Mouse (Mus musculus): ENCODE data around the gene Epor. TPM values are rescaled to one million over a fixed set of nuclear protein-coding genes. Genes with fewer than 3 reads are reported as not detected.

Gene Epor
- total and polyA plus RNA-seq, 3 experiments = 0.20 to 2.0 TPM; not detected in 1

GRCm38 (mm10) chr9:21948790-21949189 lies 14.5 kb downstream of the Epor start:
- no peak overlapping the region for H3K9ac ChIP-seq (ENCODE audit: insufficient read depth, low read depth)
- no peak overlapping the region for H3K4me2 ChIP-seq (ENCODE audit: insufficient read depth, low read depth, poor library complexity, severe bottlenecking)
- no peaks in the 10 kb centered on the region for H3K36me3 ChIP-seq (replicated peaks in 1 of 2; ENCODE audit: control insufficient read depth in 1 of 2, insufficient read depth in 1 of 2, low read length in 1 of 2)
- no peak for DNase-seq (ENCODE audit: extremely low read depth)
- H3K27ac ChIP-seq (ENCODE audit: insufficient read depth, low read depth) = no peak overlapping the region
- H3K4me1 ChIP-seq (ENCODE audit: control insufficient read depth in 1 of 2, insufficient read depth in 2 of 2) = peaks cover 0 to 7% of the 10 kb centered on the region in 2 experiments; a peak in 2 of 4 replicates
- peaks cover 7% of the 10 kb centered on the region for H3K9me3 ChIP-seq (replicated peaks; ENCODE audit: low read length)
- peaks cover 35% of the 10 kb centered on the region for H3K27me3 ChIP-seq (replicated peaks)
- TF ChIP-seq CHD1 (IDR thresholded peaks at IDR 0.05; ENCODE audit: low read depth, low read length) (no peak), CTCF (conservative IDR thresholded peaks at IDR 0.05 in 1 of 2, IDR thresholded peaks at IDR 0.05 in 1 of 2; ENCODE audit: low read depth in 2 of 2, low read length in 2 of 2) (no peak), TBP (conservative IDR thresholded peaks at IDR 0.05; ENCODE audit: low read depth, low read length) (no peak), ETS1 (conservative IDR thresholded peaks at IDR 0.05; ENCODE audit: low read depth, low read length) (no peak), UBTF (IDR thresholded peaks at IDR 0.05; ENCODE audit: low read depth, low read length) (no peak), PAX5 (IDR thresholded peaks at IDR 0.05; ENCODE audit: low read length) (no peak), TCF12 (IDR thresholded peaks at IDR 0.05; ENCODE audit: low read depth, low read length) (no peak), BHLHE40 (IDR thresholded peaks at IDR 0.05; ENCODE audit: low read depth, low read length) (no peak), GABPA (IDR thresholded peaks at IDR 0.05; ENCODE audit: insufficient replicate concordance, low read depth, low read length) (no peak), E2F4 (IDR thresholded peaks at IDR 0.05; ENCODE audit: insufficient replicate concordance, low read depth, low read length) (no peak)
- dilution Hi-C loops (cut with MboI; ENCODE audit: extremely low pct_ligation_motif_present, extremely low pct_unique_long_range_greater_than_20kb, low sequenced_read_pairs) (no loop called here), in situ Hi-C loops (cut with MboI; ENCODE audit: low pct_ligation_motif_present, low pct_unique_long_range_greater_than_20kb, low sequenced_read_pairs) (no loop called here)
- no peaks in the 10 kb centered on the region for H3K79me2 ChIP-seq (replicated peaks; ENCODE audit: control insufficient read depth, extremely low read depth, insufficient read depth, poor library complexity, severe bottlenecking)
- H3K4me3 ChIP-seq (replicated peaks in 1 of 3; ENCODE audit: low read depth in 2 of 3, low read length in 2 of 3, poor library complexity in 1 of 3) = no peak overlapping the region

- in situ Hi-C loops (cut with MboI; ENCODE audit: low pct_ligation_motif_present, low pct_unique_long_range_greater_than_20kb, low sequenced_read_pairs) = no loop called here
- no peak overlapping the region for H3K4me3 ChIP-seq (replicated peaks in 1 of 3; ENCODE audit: low read depth in 2 of 3, low read length in 2 of 3, poor library complexity in 1 of 3)
- H3K79me2 ChIP-seq (replicated peaks; ENCODE audit: control insufficient read depth, extremely low read depth, insufficient read depth, poor library complexity, severe bottlenecking) = no peaks in the 10 kb centered on the region
These were observed 15.2 kb downstream of the Epor start for GRCm38 (mm10) chr9:21948146-21948545.

GRCm38 (mm10) chr9:21947540-21948130 lies 15.7 kb downstream of the Epor start:
- dilution Hi-C loops (cut with MboI; ENCODE audit: extremely low pct_ligation_motif_present, extremely low pct_unique_long_range_greater_than_20kb, low sequenced_read_pairs) (no loop called here), in situ Hi-C loops (cut with MboI; ENCODE audit: low pct_ligation_motif_present, low pct_unique_long_range_greater_than_20kb, low sequenced_read_pairs) (no loop called here)
- Histone ChIP-seq H3K36me3 (replicated peaks in 1 of 2; ENCODE audit: control insufficient read depth in 1 of 2, insufficient read depth in 1 of 2, low read length in 1 of 2) (no peaks in the 10 kb centered on the region), H3K9me3 (replicated peaks; ENCODE audit: low read length) (peaks cover 10% of the 10 kb centered on the region), H3K79me2 (replicated peaks; ENCODE audit: control insufficient read depth, extremely low read depth, insufficient read depth, poor library complexity, severe bottlenecking) (no peaks in the 10 kb centered on the region), H3K4me3 (replicated peaks in 1 of 3; ENCODE audit: low read depth in 2 of 3, low read length in 2 of 3, poor library complexity in 1 of 3) (no peak overlapping the region), H3K4me2 (ENCODE audit: insufficient read depth, low read depth, poor library complexity, severe bottlenecking) (no peak overlapping the region), H3K27me3 (replicated peaks) (peaks cover 37% of the 10 kb centered on the region), H3K27ac (ENCODE audit: insufficient read depth, low read depth) (no peak overlapping the region), H3K4me1 (ENCODE audit: control insufficient read depth in 1 of 2, insufficient read depth in 2 of 2) (peaks cover 0 to 5% of the 10 kb centered on the region in 2 experiments; a peak in 1 of 4 replicates), H3K9ac (ENCODE audit: insufficient read depth, low read depth) (no peak overlapping the region)
- TF ChIP-seq ZNF384 (IDR thresholded peaks at IDR 0.05; ENCODE audit: low read depth, low read length) = no peak
- no peak for TF ChIP-seq CHD2 (IDR thresholded peaks at IDR 0.05; ENCODE audit: low read length)
- no peak for TF ChIP-seq JUND (conservative IDR thresholded peaks at IDR 0.05; ENCODE audit: low read depth, low read length)
- no peak for TF ChIP-seq TBP (conservative IDR thresholded peaks at IDR 0.05; ENCODE audit: low read depth, low read length)
- no peak for TF ChIP-seq ZC3H11A (IDR thresholded peaks at IDR 0.05; ENCODE audit: low read depth, low read length)
- TF ChIP-seq UBTF (IDR thresholded peaks at IDR 0.05; ENCODE audit: low read depth, low read length) = no peak
- TF ChIP-seq NRF1 (IDR thresholded peaks at IDR 0.05; ENCODE audit: low read depth, low read length) = no peak
- no peak for TF ChIP-seq MAZ (IDR thresholded peaks at IDR 0.05; ENCODE audit: low read depth, low read length)
- no peak for TF ChIP-seq ZKSCAN1 (IDR thresholded peaks at IDR 0.05; ENCODE audit: borderline replicate concordance, low read depth, low read length)
- no peak for TF ChIP-seq NELFE (IDR thresholded peaks at IDR 0.05; ENCODE audit: low read depth, low read length)
- TF ChIP-seq SIN3A (IDR thresholded peaks at IDR 0.05; ENCODE audit: low read length) = no peak
- TF ChIP-seq POLR2A (IDR thresholded peaks at IDR 0.05; ENCODE audit: low read depth, low read length) = no peak
- no peak for TF ChIP-seq EP300 (IDR thresholded peaks at IDR 0.05; ENCODE audit: low read length)
- TF ChIP-seq PAX5 (IDR thresholded peaks at IDR 0.05; ENCODE audit: low read length) = no peak
- DNase-seq (ENCODE audit: extremely low read depth) = no peak

More at GRCm38 (mm10) chr9:21948146-21948545, 15.2 kb downstream of the Epor start:
- no peak overlapping the region for H3K4me2 ChIP-seq (ENCODE audit: insufficient read depth, low read depth, poor library complexity, severe bottlenecking)
- H3K27me3 ChIP-seq (replicated peaks) = peaks cover 37% of the 10 kb centered on the region
- no peak overlapping the region for H3K9ac ChIP-seq (ENCODE audit: insufficient read depth, low read depth)
- H3K36me3 ChIP-seq (replicated peaks in 1 of 2; ENCODE audit: control insufficient read depth in 1 of 2, insufficient read depth in 1 of 2, low read length in 1 of 2) = no peaks in the 10 kb centered on the region
- dilution Hi-C loops (cut with MboI; ENCODE audit: extremely low pct_ligation_motif_present, extremely low pct_unique_long_range_greater_than_20kb, low sequenced_read_pairs) = no loop called here
- TF ChIP-seq SIN3A (IDR thresholded peaks at IDR 0.05; ENCODE audit: low read length) (no peak), ETS1 (conservative IDR thresholded peaks at IDR 0.05; ENCODE audit: low read depth, low read length) (no peak)
- peaks cover 10% of the 10 kb centered on the region for H3K9me3 ChIP-seq (replicated peaks; ENCODE audit: low read length)
- no peak for DNase-seq (ENCODE audit: extremely low read depth)
- peaks cover 0 to 5% of the 10 kb centered on the region in 2 experiments; a peak in 1 of 4 replicates for H3K4me1 ChIP-seq (ENCODE audit: control insufficient read depth in 1 of 2, insufficient read depth in 2 of 2)
- H3K27ac ChIP-seq (ENCODE audit: insufficient read depth, low read depth) = no peak overlapping the region
